Mouse (Mus musculus) MEL (cell line): Measurements from ENCODE around the gene Glce. TPM values are rescaled to one million over a fixed set of nuclear protein-coding genes. Genes with fewer than 3 reads are reported as not detected.

ENCODE experiments used
- DNase-seq: peaks from one replicate; pipeline ENCODE4 v3.0.0; 2011; ENCODE audit warnings: low read depth, low spot score
- H3K27ac ChIP-seq: 2 replicates; pipeline ENCODE4 v1.5.1; 2012; ENCODE audit warnings: low read depth, mild to moderate bottlenecking, control low read depth, low read length, moderate library complexity; ENCODE audit not compliant: control insufficient read depth
- H3K27me3 ChIP-seq, 2 experiments: fragments of 150-350 bp in 1 of 2; sonication (generic) in 1 of 2; 2 replicates each; pipeline ENCODE4 v1.6.1; 2012; ENCODE audit warnings: low read length in 2 of 2, mild to moderate bottlenecking in 2 of 2, improper control_type of control experiment in 1 of 2, moderate library complexity in 1 of 2; ENCODE audit not compliant: insufficient read depth in 2 of 2, control insufficient read depth in 1 of 2
- H3K36me3 ChIP-seq, 2 experiments: 2 replicates each; pipeline ENCODE4 v1.6.1; 2012 to 2014; ENCODE audit warnings: low read length in 2 of 2, improper control_type of control experiment in 1 of 2, inconsistent platforms in 1 of 2, mild to moderate bottlenecking in 1 of 2; ENCODE audit not compliant: insufficient read depth in 2 of 2, control insufficient read depth in 1 of 2
- H3K4me1 ChIP-seq, 2 experiments: fragments of 150-350 bp in 1 of 2; sonication (generic) in 1 of 2; 2 replicates each; pipeline ENCODE4 v1.6.1; 2012; ENCODE audit warnings: low read length in 2 of 2, improper control_type of control experiment in 1 of 2, mild to moderate bottlenecking in 1 of 2; ENCODE audit not compliant: insufficient read depth in 2 of 2, control insufficient read depth in 1 of 2
- H3K4me3 ChIP-seq, 2 experiments: fragments of 150-350 bp in 1 of 2; sonication (generic) in 1 of 2; 2 replicates each; pipeline ENCODE4 v1.5.1; 2012; ENCODE audit warnings: low read depth in 2 of 2, low read length in 2 of 2, mild to moderate bottlenecking in 2 of 2, moderate library complexity in 2 of 2, control low read depth in 1 of 2, improper control_type of control experiment in 1 of 2; ENCODE audit not compliant: control insufficient read depth in 1 of 2, insufficient read depth in 1 of 2
- H3K79me2 ChIP-seq: 2 replicates; pipeline ENCODE4 v1.6.1; 2012; ENCODE audit warnings: mild to moderate bottlenecking, low read length, moderate library complexity; ENCODE audit not compliant: control insufficient read depth, poor library complexity, insufficient read depth
- H3K9ac ChIP-seq: 2 replicates; pipeline ENCODE4 v1.6.1; 2012; ENCODE audit warnings: low read depth, mild to moderate bottlenecking, control low read depth, low read length, moderate library complexity; ENCODE audit not compliant: control insufficient read depth, poor library complexity, severe bottlenecking
- H3K9me3 ChIP-seq: fragments of 150-350 bp; sonication (generic); replicated peaks from 2 replicates; pipeline ENCODE4 v1.6.1; 2012; ENCODE audit warnings: mild to moderate bottlenecking, low read length, improper control_type of control experiment, moderate library complexity; ENCODE audit not compliant: insufficient read depth
- CTCF ChIP-seq, 3 experiments: IDR thresholded peaks in 2 of 3; conservative IDR thresholded peaks in 1 of 3; 2 replicates each; pipeline ENCODE4 v1.5.1; 2011 to 2012; ENCODE audit warnings: low read length in 3 of 3, low read depth in 2 of 3, mild to moderate bottlenecking in 2 of 3, improper control_type of control experiment in 1 of 3, inconsistent platforms in 1 of 3, mixed read lengths in 1 of 3, moderate library complexity in 1 of 3; ENCODE audit not compliant: control insufficient read depth in 1 of 3, insufficient read depth in 1 of 3, poor library complexity in 1 of 3, severe bottlenecking in 1 of 3
- E2F4 ChIP-seq: IDR thresholded peaks from 2 replicates; pipeline ENCODE4 v1.6.1; 2011; ENCODE audit warnings: low read depth, low read length, improper control_type of control experiment, borderline replicate concordance
- ELF1 ChIP-seq: IDR thresholded peaks from 2 replicates; pipeline ENCODE4 v1.6.1; 2014; ENCODE audit warnings: low read depth, mild to moderate bottlenecking, inconsistent platforms, low read length, improper control_type of control experiment, moderate library complexity
- ETS1 ChIP-seq: IDR thresholded peaks from 2 replicates; pipeline ENCODE4 v1.6.1; 2012; ENCODE audit warnings: low read depth, mild to moderate bottlenecking, inconsistent platforms, low read length, improper control_type of control experiment, moderate library complexity
- GABPA ChIP-seq: IDR thresholded peaks from 2 replicates; pipeline ENCODE4 v1.6.1; 2012; ENCODE audit warnings: low read depth, mild to moderate bottlenecking, inconsistent platforms, low read length, improper control_type of control experiment, moderate library complexity
- HCFC1 ChIP-seq: IDR thresholded peaks from 2 replicates; pipeline ENCODE4 v1.6.1; 2012; ENCODE audit warnings: low read depth, mild to moderate bottlenecking, inconsistent platforms, low read length, improper control_type of control experiment, moderate library complexity
- KAT2A ChIP-seq: conservative IDR thresholded peaks from 2 replicates; pipeline ENCODE4 v1.6.1; 2012; ENCODE audit warnings: low read depth, low read length, improper control_type of control experiment, inconsistent platforms
- MAFK ChIP-seq: IDR thresholded peaks from 2 replicates; pipeline ENCODE4 v1.6.1; 2011; ENCODE audit warnings: low read depth, mild to moderate bottlenecking, low read length, improper control_type of control experiment, borderline replicate concordance
- MAX ChIP-seq: IDR thresholded peaks from 2 replicates; pipeline ENCODE4 v1.6.1; 2011; ENCODE audit warnings: low read length, improper control_type of control experiment
- MXI1 ChIP-seq: IDR thresholded peaks from 2 replicates; pipeline ENCODE4 v1.6.1; 2011; ENCODE audit warnings: mild to moderate bottlenecking, low read depth, low read length, improper control_type of control experiment
- MYB ChIP-seq: IDR thresholded peaks from 2 replicates; pipeline ENCODE4 v1.6.1; 2011; ENCODE audit warnings: mild to moderate bottlenecking, low read depth, low read length, improper control_type of control experiment
- NRF1 ChIP-seq: IDR thresholded peaks from 2 replicates; pipeline ENCODE4 v1.6.1; 2014; ENCODE audit warnings: low read depth, mild to moderate bottlenecking, inconsistent platforms, low read length, improper control_type of control experiment, moderate library complexity; ENCODE audit not compliant: poor library complexity, insufficient read depth, severe bottlenecking
- POLR2AphosphoS2 ChIP-seq: IDR thresholded peaks from 2 replicates; pipeline ENCODE4 v1.6.1; 2011; ENCODE audit warnings: low read length, improper control_type of control experiment
- RAD21 ChIP-seq: IDR thresholded peaks from 2 replicates; pipeline ENCODE4 v1.6.1; 2011; ENCODE audit warnings: mild to moderate bottlenecking, low read depth, low read length, improper control_type of control experiment
- RCOR1 ChIP-seq: IDR thresholded peaks from 2 replicates; pipeline ENCODE4 v1.6.1; 2012; ENCODE audit warnings: low read depth, mild to moderate bottlenecking, inconsistent platforms, low read length, improper control_type of control experiment
- SIN3A ChIP-seq: IDR thresholded peaks from 2 replicates; pipeline ENCODE4 v1.6.1; 2012; ENCODE audit warnings: low read length, improper control_type of control experiment, inconsistent platforms
- SMC3 ChIP-seq: IDR thresholded peaks from 2 replicates; pipeline ENCODE4 v1.6.1; 2011; ENCODE audit warnings: low read depth, low read length, improper control_type of control experiment
- USF2 ChIP-seq, 2 experiments: IDR thresholded peaks; 2 replicates each; pipeline ENCODE4 v1.6.1; 2011 to 2012; ENCODE audit warnings: improper control_type of control experiment in 2 of 2, low read length in 2 of 2, borderline replicate concordance in 1 of 2, inconsistent platforms in 1 of 2, low read depth in 1 of 2, mild to moderate bottlenecking in 1 of 2; ENCODE audit not compliant: insufficient read depth in 1 of 2
- ZKSCAN1 ChIP-seq: IDR thresholded peaks from 2 replicates; pipeline ENCODE4 v1.6.1; 2012; ENCODE audit warnings: low read depth, mild to moderate bottlenecking, inconsistent platforms, low read length, improper control_type of control experiment, moderate library complexity
- ZNF384 ChIP-seq: IDR thresholded peaks from 2 replicates; pipeline ENCODE4 v1.6.1; 2012; ENCODE audit warnings: low read depth, mild to moderate bottlenecking, inconsistent platforms, low read length, improper control_type of control experiment
- polyA plus RNA-seq, 2 experiments: library from polyadenylated mRNA; stranded (reverse) in 1 of 2; unstranded in 1 of 2; fragments of >175 nt in 1 of 2; fragments of >200 nt in 1 of 2; gene quantifications; 2 replicates each; pipeline versions ENCODE4 v1.2.1 to v1.2.4; 2012; ENCODE audit warnings: low replicate concordance in 2 of 2, low read depth in 1 of 2; ENCODE audit not compliant: insufficient read length in 2 of 2, insufficient read depth in 1 of 2, missing spikeins in 1 of 2
- total RNA-seq: library from RNA; depleted of rRNA; stranded (reverse); fragments of 300-350 nt; gene quantifications from 2 replicates; pipeline ENCODE4 v1.2.3, GENCODE M21; 2012

Gene Glce
- total and polyA plus RNA-seq, 3 experiments: 9.2 to 12.2 TPM; not detected in 1

DNA sequence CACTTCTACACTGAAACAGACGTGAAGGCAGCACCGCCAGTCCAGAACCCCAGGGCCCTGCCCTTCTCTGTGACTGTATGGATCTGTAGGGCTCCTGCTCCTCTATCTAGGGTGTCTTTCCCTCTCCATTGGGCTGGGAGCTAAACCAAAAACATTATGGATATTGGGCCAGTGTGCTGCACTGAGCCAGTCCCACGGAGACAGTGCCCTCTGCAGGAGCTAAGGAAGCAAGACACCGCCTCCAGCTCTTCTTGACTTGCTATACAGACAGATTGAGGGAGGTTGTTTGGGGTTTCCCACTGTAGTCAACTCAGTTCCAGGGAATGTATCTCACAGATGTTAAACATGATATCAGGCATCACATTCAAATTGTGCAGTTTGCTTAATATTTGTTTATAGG is 71.7 kb downstream of the Glce start:
- H3K36me3 ChIP-seq: no peaks in the 10 kb centered on the region; a peak in 2 of 4 replicates
- no peak overlapping the region for H3K4me3 ChIP-seq
- no peak overlapping the region for H3K27ac ChIP-seq
- H3K9ac ChIP-seq: no peak overlapping the region
- TF ChIP-seq SMC3 (peak; percentile 44), RAD21 (peak; percentile 32), GABPA (no peak), CTCF (IDR thresholded peaks at IDR 0.05 in 2 of 3, conservative IDR thresholded peaks at IDR 0.05 in 1 of 3; ENCODE audit: control insufficient read depth in 1 of 3, insufficient read depth in 1 of 3, low read depth in 2 of 3, low read length in 3 of 3, poor library complexity in 1 of 3, severe bottlenecking in 1 of 3) (peak; percentile 57 to 68 (median 66)), USF2 (IDR thresholded peaks at IDR 0.05; ENCODE audit: borderline replicate concordance in 1 of 2, insufficient read depth in 1 of 2, low read depth in 1 of 2, low read length in 2 of 2) (no peak)
- H3K4me1 ChIP-seq: no peaks in the 10 kb centered on the region
- no peaks in the 10 kb centered on the region for H3K79me2 ChIP-seq
- peak; percentile 45 for DNase-seq
- H3K9me3 ChIP-seq: no peaks in the 10 kb centered on the region
- H3K27me3 ChIP-seq: peaks cover 0 to 3% of the 10 kb centered on the region in 2 experiments; a peak in 1 of 4 replicates

DNA sequence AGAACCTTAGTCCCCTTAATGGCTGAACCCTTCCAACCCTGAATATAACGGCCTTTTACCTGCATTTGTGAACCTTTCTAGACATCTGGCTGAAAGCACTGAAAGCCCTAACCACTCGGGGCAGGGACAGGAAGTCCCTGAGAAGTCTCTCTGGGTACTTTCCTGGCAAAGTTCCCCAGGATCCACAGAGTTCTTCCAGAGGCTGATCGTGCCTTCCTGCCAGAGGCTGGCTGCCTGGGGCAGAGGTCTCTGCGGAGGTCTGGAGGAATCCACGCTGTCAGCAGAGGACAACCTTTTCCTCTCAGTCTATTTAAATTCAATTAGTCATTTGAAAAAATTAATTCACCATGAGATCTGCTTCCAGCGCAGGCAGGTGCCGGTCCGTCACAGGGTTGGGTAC is 73.3 kb downstream of the Glce start:
- Histone ChIP-seq H3K4me1 (no peaks in the 10 kb centered on the region), H3K4me3 (no peak overlapping the region), H3K79me2 (no peaks in the 10 kb centered on the region), H3K27me3 (peaks cover 0 to 3% of the 10 kb centered on the region in 2 experiments; a peak in 3 of 4 replicates), H3K9me3 (no peaks in the 10 kb centered on the region), H3K36me3 (no peaks in the 10 kb centered on the region; a peak in 2 of 4 replicates), H3K27ac (no peak overlapping the region), H3K9ac (no peak overlapping the region)
- no peak for DNase-seq
- TF ChIP-seq MAX (no peak), MXI1 (no peak), ELF1 (no peak), RCOR1 (no peak), E2F4 (no peak), ZKSCAN1 (no peak), ETS1 (no peak), SMC3 (no peak), HCFC1 (no peak), POLR2AphosphoS2 (no peak), MYB (no peak), SIN3A (no peak), KAT2A (no peak), ZNF384 (no peak), MAFK (no peak), NRF1 (no peak)
